Comparison of ENCODE assay signal across 28 mouse cellular contexts in genomic region chr11:63985481-63985880, GRCm38 (mm10).
DNase-seq lines count a peak whose midpoint lies in the region; ATAC-seq and TF ChIP-seq lines count a peak whose summit lies in the region.
"Had no signal": no experiment of that assay in that cellular context is flagged by ENCODE, and none has a peak within 500 bp of the region (broad histone marks: within the 10 kb centered on the region; RNA-seq: fewer than 3 reads in every experiment).

No protein-coding gene starts in this region.

- H3K36me3 ChIP-seq in thymus, adult 2 months (ENCODE audit: control insufficient read depth, insufficient read depth, low read length) = no peaks in the 10 kb centered on the region
- no peaks in the 10 kb centered on the region for H3K36me3 ChIP-seq in liver, embryonic 11.5 days (ENCODE audit: control insufficient read depth, insufficient read depth, low read length)
- H3K36me3 ChIP-seq in lung, postnatal 0 days (ENCODE audit: insufficient read depth, low read length) = no peaks in the 10 kb centered on the region
- H3K36me3 ChIP-seq: hindbrain, embryonic 12.5 days; limb, embryonic 13.5 days; liver, embryonic 12.5 days; midbrain, embryonic 13.5 days had no signal

- H3K4me2 ChIP-seq in liver, embryonic 11.5 days = no peak overlapping the region
- no peak overlapping the region for H3K4me2 ChIP-seq in lung, postnatal 0 days (replicated peaks; ENCODE audit: low read depth, low read length)
- H3K4me2 ChIP-seq: heart, embryonic 11.5 days; hindbrain, embryonic 12.5 days; limb, embryonic 13.5 days; liver, embryonic 12.5 days; midbrain, embryonic 13.5 days had no signal

- 52% methylated on average over 6 of the region's 6 CpGs for WGBS in thymus, adult 2 months
- WGBS in liver, embryonic 11.5 days = 59% methylated on average over 6 of the region's 6 CpGs
- 37% methylated on average over 6 of the region's 6 CpGs for WGBS in lung, postnatal 0 days

- no peaks in the 10 kb centered on the region for H3K27me3 ChIP-seq in thymus, adult 2 months (ENCODE audit: control insufficient read depth, insufficient read depth, low read length)
- no peaks in the 10 kb centered on the region for H3K27me3 ChIP-seq in liver, embryonic 11.5 days (replicated peaks; ENCODE audit: control insufficient read depth, insufficient read depth, low read length)
- no peaks in the 10 kb centered on the region for H3K27me3 ChIP-seq in lung, postnatal 0 days (replicated peaks; ENCODE audit: insufficient read depth, low read length)
- H3K27me3 ChIP-seq: hindbrain, embryonic 12.5 days; limb, embryonic 13.5 days; liver, embryonic 12.5 days; midbrain, embryonic 13.5 days had no signal

- peak; percentile 30 to 59 for DNase-seq in urinary bladder, adult 18-20 months (ENCODE audit: low spot score in 2 of 2)
- DNase-seq in urinary bladder, postnatal 10 days (ENCODE audit: low spot score) = no peak
- peak; percentile 55 for DNase-seq in T-cell, adult 2 months (ENCODE audit: low spot score)
- DNase-seq in thymus, adult 2 months = peak; percentile 37
- peak; percentile 39 to 51 for DNase-seq in thymus, postnatal 36 days
- no peak for DNase-seq in liver, embryonic 11.5 days (ENCODE audit: low spot score)
- DNase-seq in lung, postnatal 0 days (ENCODE audit: low spot score) = no peak
- no peak for DNase-seq in cerebellum, adult 9-10 months
- DNase-seq: adrenal gland, adult 2 months; adrenal gland, postnatal 36 days; cerebellum, adult 18-20 months; cerebellum, postnatal 14 days; gastrocnemius, postnatal 14 days; heart, adult 11 months; heart, postnatal 36 days; kidney, adult 11 months; kidney, postnatal 25 days; liver, postnatal 0 days; right cerebral cortex, adult 18-20 months had no signal

- H3K27ac ChIP-seq in thymus, adult 2 months (ENCODE audit: control insufficient read depth, insufficient read depth, low read length) = peak overlapping the region; percentile 94
- no peak overlapping the region for H3K27ac ChIP-seq in liver, embryonic 11.5 days (ENCODE audit: low read depth, low read length)
- H3K27ac ChIP-seq in lung, postnatal 0 days (ENCODE audit: low read length) = no peak overlapping the region
- H3K27ac ChIP-seq: hindbrain, embryonic 12.5 days; hindbrain, postnatal 0 days; left cerebral cortex, adult 2 months; limb, embryonic 13.5 days; liver, embryonic 12.5 days; macrophage; midbrain, embryonic 13.5 days had no signal

- ATAC-seq in liver, embryonic 11.5 days (replicated peaks; ENCODE audit: low FRiP score) = no peak
- ATAC-seq in lung, postnatal 0 days = no peak
- ATAC-seq: hindbrain, postnatal 0 days; liver, embryonic 12.5 days; liver, postnatal 0 days; midbrain, embryonic 13.5 days had no signal

- no peak for TF ChIP-seq EP300 in lung, postnatal 0 days (IDR thresholded peaks at IDR 0.05)

- H3K9me3 ChIP-seq in liver, embryonic 11.5 days (ENCODE audit: control insufficient read depth, low read length) = no peaks in the 10 kb centered on the region
- no peaks in the 10 kb centered on the region for H3K9me3 ChIP-seq in lung, postnatal 0 days (ENCODE audit: low read length)
- H3K9me3 ChIP-seq: hindbrain, embryonic 12.5 days; limb, embryonic 13.5 days; liver, embryonic 12.5 days; midbrain, embryonic 13.5 days had no signal

- TF ChIP-seq CTCF in thymus, adult 2 months (IDR thresholded peaks at IDR 0.05; ENCODE audit: borderline replicate concordance, control insufficient read depth, extremely low read depth, insufficient read depth, low read length, poor library complexity) = no peak
- no peak for TF ChIP-seq CTCF in lung, postnatal 0 days (IDR thresholded peaks at IDR 0.05)

- H3K4me1 ChIP-seq in thymus, adult 2 months (replicated peaks; ENCODE audit: control insufficient read depth, insufficient read depth, low read length) = peaks cover 43% of the 10 kb centered on the region
- H3K4me1 ChIP-seq in liver, embryonic 11.5 days (replicated peaks; ENCODE audit: control insufficient read depth, insufficient read depth, low read length) = peaks cover 7% of the 10 kb centered on the region; the same call in 1 of the 2 replicates
- peaks cover 6% of the 10 kb centered on the region; the same call in 1 of the 2 replicates for H3K4me1 ChIP-seq in lung, postnatal 0 days (ENCODE audit: insufficient read depth, low read depth, low read length)
- H3K4me1 ChIP-seq: limb, embryonic 13.5 days had no signal

- no peak for TF ChIP-seq POLR2A in thymus, adult 2 months (IDR thresholded peaks at IDR 0.05; ENCODE audit: control insufficient read depth, extremely low read depth, insufficient read depth, low read length, poor library complexity)

- no peak overlapping the region for H3K9ac ChIP-seq in liver, embryonic 11.5 days (ENCODE audit: low read depth, low read length)
- no peak overlapping the region for H3K9ac ChIP-seq in lung, postnatal 0 days (replicated peaks; ENCODE audit: low read depth)
- H3K9ac ChIP-seq: hindbrain, embryonic 12.5 days; limb, embryonic 13.5 days; liver, embryonic 12.5 days; liver, postnatal 0 days; midbrain, embryonic 13.5 days had no signal

- no peak overlapping the region for H3K4me3 ChIP-seq in thymus, adult 2 months (ENCODE audit: control insufficient read depth, insufficient read depth, low read length)
- no peak overlapping the region for H3K4me3 ChIP-seq in liver, embryonic 11.5 days (ENCODE audit: low read depth, low read length)
- no peak overlapping the region for H3K4me3 ChIP-seq in lung, postnatal 0 days (ENCODE audit: low read depth, low read length)
- H3K4me3 ChIP-seq: erythroblast, embryonic 14.5 days; hindbrain, embryonic 12.5 days; left cerebral cortex, adult 2 months; limb, embryonic 13.5 days; liver, embryonic 12.5 days; midbrain, embryonic 13.5 days had no signal

Comparison
In these comparisons a context has a peak if more than half of its experiments do, and no peak if none do; other contexts are left out.
1. DNase-seq: peak in urinary bladder, adult 18-20 months (2 of 2), T-cell, adult 2 months (single experiment), thymus, adult 2 months (single experiment) and thymus, postnatal 36 days (2 of 2); none in urinary bladder, postnatal 10 days (single experiment), liver, embryonic 11.5 days (single experiment), lung, postnatal 0 days (single experiment) and cerebellum, adult 9-10 months (single experiment).